Mouse (Mus musculus): ENCODE data around the gene Rapgef3. TPM values are rescaled to one million over a fixed set of nuclear protein-coding genes. Genes with fewer than 3 reads are reported as not detected.

The Rapgef3 gene
- polyA plus RNA-seq, 1 experiment from 2014 or later = 26.3 TPM

DNA sequence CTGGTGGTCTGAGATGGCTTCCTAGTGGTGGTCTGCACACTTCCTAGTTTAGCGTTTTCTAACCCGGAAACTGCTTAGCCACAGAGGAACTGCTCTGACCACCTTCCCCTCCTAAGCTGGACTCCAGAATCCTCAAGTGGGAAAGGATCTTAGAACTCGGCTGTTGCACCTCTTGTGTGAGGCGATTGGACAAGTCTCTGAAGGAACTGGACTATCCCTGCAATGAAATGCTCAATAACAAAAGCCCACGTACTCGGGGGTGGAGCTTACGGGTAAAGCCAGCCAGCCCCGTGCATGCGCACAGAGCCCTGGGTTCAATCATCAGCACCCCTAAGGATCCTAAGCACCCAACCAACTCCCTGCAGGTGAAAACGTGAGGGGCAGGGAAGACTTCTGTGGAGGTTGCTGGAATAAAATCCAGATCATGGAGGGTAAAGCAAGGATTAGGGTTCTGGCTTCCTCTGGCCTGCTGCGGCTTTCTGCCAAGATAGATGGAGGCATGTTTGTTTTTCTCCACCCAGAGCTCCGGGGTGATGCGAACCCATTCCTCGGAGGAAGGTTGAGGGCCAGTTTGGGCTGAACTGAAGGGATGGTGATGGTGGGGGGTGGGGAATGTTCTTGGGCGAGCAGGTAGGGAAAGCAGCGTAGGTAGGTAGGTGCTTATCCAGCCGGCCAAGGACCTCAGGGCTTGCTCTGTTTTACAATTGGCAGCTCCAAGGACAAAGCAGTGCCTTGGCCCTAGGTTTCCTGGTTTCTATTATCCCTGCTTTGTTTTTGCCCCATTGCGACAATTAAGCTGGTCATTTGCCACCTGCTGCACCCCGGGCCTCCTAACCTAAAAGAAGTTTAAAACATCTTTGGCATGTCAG is 20.3 kb upstream of the Rapgef3 start:
- Histone ChIP-seq H3K27ac (ENCODE audit: low read length) (no peak overlapping the region), H3K4me2 (ENCODE audit: low read depth, low read length) (0 out of 2 replicates have a peak overlapping the region, but pooled peaks have one; percentile 5), H3K4me3 (ENCODE audit: low read length) (no peak overlapping the region), H3K36me3 (ENCODE audit: control insufficient read depth, insufficient read depth) (peaks cover 7% of the 10 kb centered on the region; the same call in 1 of the 2 replicates), H3K9ac (ENCODE audit: low read length) (no peak overlapping the region), H3K27me3 (ENCODE audit: control insufficient read depth, insufficient read depth, low read length) (no peaks in the 10 kb centered on the region), H3K9me3 (replicated peaks; ENCODE audit: control insufficient read depth, low read length) (no peaks in the 10 kb centered on the region), H3K4me1 (ENCODE audit: control insufficient read depth, insufficient read depth, low read length) (peaks cover 20% of the 10 kb centered on the region)
- no peak for ATAC-seq (replicated peaks; ENCODE audit: extremely low read depth, insufficient read depth, low FRiP score)
- WGBS = 68% methylated on average over 19 of the region's 19 CpGs

DNA sequence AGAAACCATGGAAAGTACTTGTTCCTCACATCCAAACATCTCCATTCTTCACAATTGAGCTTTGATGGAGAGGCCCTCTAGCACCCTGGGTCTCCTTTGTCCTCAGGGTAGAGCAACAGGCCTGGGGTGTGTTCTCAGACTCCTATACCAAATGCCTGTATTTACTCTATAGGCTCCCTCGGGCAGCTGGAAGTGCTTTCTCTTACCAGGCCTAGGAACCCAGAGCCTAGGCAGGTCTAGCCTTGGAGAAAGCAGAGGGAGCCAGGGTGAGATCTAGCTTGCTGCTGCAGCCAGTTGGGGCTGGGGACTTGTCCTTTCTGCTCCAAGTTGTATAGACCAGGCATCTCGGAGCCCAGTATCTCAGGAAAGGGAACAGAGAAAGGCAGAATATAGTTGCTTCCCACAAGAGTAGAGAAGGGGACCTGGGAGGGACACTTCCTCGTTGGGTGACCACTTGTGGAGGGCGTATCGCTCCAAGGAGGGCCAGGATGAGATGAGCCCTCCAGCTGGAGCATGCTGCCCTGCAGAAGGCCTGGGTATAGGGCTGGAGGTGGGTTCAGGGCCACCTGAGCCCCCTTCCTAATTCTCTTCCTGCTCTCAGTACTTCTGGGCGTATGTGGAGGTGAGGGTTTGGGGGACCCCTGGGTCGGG is 19.5 kb upstream of the Rapgef3 start:
- H3K27ac ChIP-seq (ENCODE audit: low read length) = no peak overlapping the region
- 0 out of 2 replicates have a peak, but pooled peaks cover 5% of the 10 kb centered on the region for H3K36me3 ChIP-seq (ENCODE audit: control insufficient read depth, insufficient read depth)
- 0 out of 2 replicates have a peak overlapping the region, but pooled peaks have one; percentile 5 for H3K4me2 ChIP-seq (ENCODE audit: low read depth, low read length)
- no peaks in the 10 kb centered on the region for H3K27me3 ChIP-seq (ENCODE audit: control insufficient read depth, insufficient read depth, low read length)
- ATAC-seq (replicated peaks; ENCODE audit: extremely low read depth, insufficient read depth, low FRiP score) = no peak
- 79% methylated on average over 7 of the region's 7 CpGs for WGBS
- H3K9ac ChIP-seq (ENCODE audit: low read length) = no peak overlapping the region
- H3K4me3 ChIP-seq (ENCODE audit: low read length) = no peak overlapping the region
- no peaks in the 10 kb centered on the region for H3K9me3 ChIP-seq (replicated peaks; ENCODE audit: control insufficient read depth, low read length)
- peaks cover 28% of the 10 kb centered on the region for H3K4me1 ChIP-seq (ENCODE audit: control insufficient read depth, insufficient read depth, low read length)

DNA sequence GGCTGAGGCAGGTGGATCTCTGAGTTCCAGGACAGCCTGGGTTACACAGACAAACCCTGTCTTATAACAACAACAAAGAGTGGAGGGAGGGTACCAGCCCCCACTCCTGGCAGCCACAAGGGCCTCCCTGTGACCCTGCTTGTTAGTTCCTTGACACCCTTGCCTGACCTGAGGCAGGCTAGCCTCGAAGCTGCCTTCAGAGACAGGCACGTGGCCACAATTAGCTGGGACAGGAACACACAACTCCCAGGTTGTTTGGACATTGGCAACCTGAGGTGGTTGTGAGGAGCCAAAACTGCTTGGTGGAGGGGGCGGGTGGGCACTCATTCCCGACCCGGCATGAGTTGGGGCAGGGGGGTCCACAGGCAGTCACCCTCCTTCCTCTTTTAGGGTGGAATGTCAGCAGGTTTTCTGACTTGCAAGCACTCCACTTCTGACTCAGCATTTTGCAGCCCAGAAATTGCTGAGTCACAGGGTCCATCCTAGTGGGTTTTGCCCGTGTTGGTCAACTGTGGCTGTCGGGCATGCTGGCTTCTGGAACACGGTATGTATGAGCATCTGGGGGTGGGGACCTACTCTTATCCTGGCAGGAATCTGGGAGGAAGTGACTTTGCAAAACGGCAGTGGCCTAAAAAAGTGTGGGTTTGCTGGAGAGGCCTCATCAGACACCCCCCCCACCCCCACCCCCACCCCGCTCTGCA is 18.8 kb upstream of the Rapgef3 start:
- Histone ChIP-seq H3K9ac (ENCODE audit: low read length) (no peak overlapping the region), H3K27ac (ENCODE audit: low read length) (no peak overlapping the region), H3K9me3 (replicated peaks; ENCODE audit: control insufficient read depth, low read length) (no peaks in the 10 kb centered on the region), H3K4me2 (ENCODE audit: low read depth, low read length) (0 out of 2 replicates have a peak overlapping the region, but pooled peaks have one; percentile 1), H3K4me1 (ENCODE audit: control insufficient read depth, insufficient read depth, low read length) (peaks cover 34% of the 10 kb centered on the region), H3K27me3 (ENCODE audit: control insufficient read depth, insufficient read depth, low read length) (no peaks in the 10 kb centered on the region), H3K4me3 (ENCODE audit: low read length) (no peak overlapping the region), H3K36me3 (ENCODE audit: control insufficient read depth, insufficient read depth) (0 out of 2 replicates have a peak, but pooled peaks cover 1% of the 10 kb centered on the region)
- WGBS = 71% methylated on average over 10 of the region's 10 CpGs
- no peak for ATAC-seq (replicated peaks; ENCODE audit: extremely low read depth, insufficient read depth, low FRiP score)

DNA sequence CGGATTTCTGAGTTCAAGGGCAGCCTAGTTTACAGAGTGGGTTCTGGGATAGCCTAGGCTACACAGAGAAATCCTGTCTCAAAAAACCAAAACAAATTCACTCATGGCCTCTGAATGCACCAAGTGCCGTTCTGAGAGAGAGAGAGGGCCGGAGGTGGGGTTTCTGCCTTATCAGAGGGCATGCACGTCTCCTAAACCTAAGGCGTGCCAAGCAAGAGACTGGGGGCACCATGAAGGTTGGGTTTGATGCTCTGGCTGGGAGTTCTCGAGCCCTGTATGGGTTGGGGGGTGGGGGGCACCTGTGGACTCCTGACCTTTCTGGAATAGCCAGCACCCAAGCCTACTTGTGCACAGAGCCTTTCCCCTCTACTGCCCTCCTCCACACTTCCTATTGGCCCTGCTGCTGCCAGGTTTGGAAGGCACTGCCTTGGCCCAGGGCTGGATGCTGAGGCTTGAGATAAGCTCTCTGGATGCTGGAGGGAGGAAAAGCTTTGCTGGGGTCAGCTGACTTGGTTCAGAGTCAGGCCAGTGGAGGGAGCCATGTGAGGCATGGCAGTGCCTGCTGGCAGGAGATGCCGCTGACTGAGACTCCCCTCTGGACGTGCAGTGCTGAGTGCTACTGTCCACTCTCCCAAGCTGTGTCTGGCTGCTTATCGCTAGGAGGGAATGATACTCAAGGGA is 18.1 kb upstream of the Rapgef3 start:
- no peaks in the 10 kb centered on the region for H3K27me3 ChIP-seq (ENCODE audit: control insufficient read depth, insufficient read depth, low read length)
- peak; percentile 15; the same call in 1 of the 2 replicates for ATAC-seq (replicated peaks; ENCODE audit: extremely low read depth, insufficient read depth, low FRiP score)
- H3K4me3 ChIP-seq (ENCODE audit: low read length) = no peak overlapping the region
- H3K36me3 ChIP-seq (ENCODE audit: control insufficient read depth, insufficient read depth) = no peaks in the 10 kb centered on the region
- 71% methylated on average over 9 of the region's 9 CpGs for WGBS
- H3K9ac ChIP-seq (ENCODE audit: low read length) = no peak overlapping the region
- H3K4me2 ChIP-seq (ENCODE audit: low read depth, low read length) = 0 out of 2 replicates have a peak overlapping the region, but pooled peaks have one; percentile 1
- peaks cover 35% of the 10 kb centered on the region for H3K4me1 ChIP-seq (ENCODE audit: control insufficient read depth, insufficient read depth, low read length)
- H3K9me3 ChIP-seq (replicated peaks; ENCODE audit: control insufficient read depth, low read length) = no peaks in the 10 kb centered on the region
- H3K27ac ChIP-seq (ENCODE audit: low read length) = no peak overlapping the region

DNA sequence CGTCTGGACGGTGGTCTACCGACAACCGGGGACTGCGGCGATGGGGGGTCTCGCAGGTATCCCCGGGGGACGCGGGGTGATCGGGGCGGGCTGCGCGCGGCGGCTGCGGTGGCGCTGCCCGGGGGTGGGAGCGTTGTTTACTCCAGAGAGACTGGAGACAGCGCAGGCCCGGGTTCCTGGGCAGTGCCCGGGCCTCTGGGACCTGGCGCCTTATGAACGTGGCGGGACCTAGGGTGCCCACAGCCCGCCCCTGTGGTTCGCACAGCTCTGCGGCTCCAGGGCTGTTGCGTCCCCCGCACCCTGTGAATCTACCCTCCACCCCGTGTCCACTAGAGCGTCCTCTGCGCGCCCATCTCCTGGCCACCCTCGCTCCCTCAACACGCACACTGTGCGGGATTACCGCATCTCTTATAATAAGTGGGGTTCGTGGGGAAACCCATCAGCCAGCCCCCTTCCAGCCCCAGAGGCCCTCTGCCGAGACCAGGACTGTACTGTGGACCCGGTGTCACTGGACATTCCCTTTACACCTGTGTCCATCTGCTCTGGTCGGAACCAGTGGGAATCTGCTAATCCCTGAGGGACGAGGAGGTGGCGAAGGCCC is 16.9 kb upstream of the Rapgef3 start:
- Histone ChIP-seq H3K9ac (ENCODE audit: low read length) (peak overlapping the region; percentile 90), H3K4me3 (ENCODE audit: low read length) (peak overlapping the region; percentile 76), H3K4me2 (ENCODE audit: low read depth, low read length) (peak overlapping the region; percentile 87), H3K4me1 (ENCODE audit: control insufficient read depth, insufficient read depth, low read length) (peaks cover 39% of the 10 kb centered on the region), H3K27me3 (ENCODE audit: control insufficient read depth, insufficient read depth, low read length) (no peaks in the 10 kb centered on the region), H3K9me3 (replicated peaks; ENCODE audit: control insufficient read depth, low read length) (no peaks in the 10 kb centered on the region), H3K27ac (ENCODE audit: low read length) (peak overlapping the region; percentile 67), H3K36me3 (ENCODE audit: control insufficient read depth, insufficient read depth) (no peaks in the 10 kb centered on the region)
- WGBS = 6% methylated on average over 44 of the region's 45 CpGs
- ATAC-seq (replicated peaks; ENCODE audit: extremely low read depth, insufficient read depth, low FRiP score) = peak; percentile 26

DNA sequence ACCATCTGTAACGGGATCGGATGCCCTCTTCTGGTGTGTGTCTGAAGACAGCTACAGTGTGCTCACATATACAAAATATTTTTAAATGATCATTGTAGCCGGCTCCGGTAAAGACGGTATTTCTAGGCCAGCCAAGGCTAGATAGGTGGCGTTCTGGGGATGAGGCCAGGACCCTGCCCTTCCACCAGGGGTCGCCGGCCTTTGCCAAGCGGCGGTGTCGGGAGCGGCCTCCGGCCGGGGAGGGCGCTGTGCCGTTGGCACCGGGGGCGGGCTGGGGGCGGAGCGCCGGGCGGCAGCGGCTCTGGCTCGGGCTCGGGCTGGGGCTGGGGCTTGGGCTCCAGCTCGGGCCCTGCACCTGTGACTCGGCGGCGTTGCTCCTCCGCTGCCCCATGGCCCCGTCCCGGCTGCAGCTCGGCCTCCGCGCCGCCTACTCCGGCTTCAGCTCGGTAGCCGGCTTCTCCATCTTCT is 16.4 kb upstream of the Rapgef3 start:
- Histone ChIP-seq H3K4me2 (ENCODE audit: low read depth, low read length) (peak overlapping the region; percentile 87), H3K4me3 (ENCODE audit: low read length) (peak overlapping the region; percentile 76), H3K4me1 (ENCODE audit: control insufficient read depth, insufficient read depth, low read length) (peaks cover 41% of the 10 kb centered on the region), H3K9ac (ENCODE audit: low read length) (peak overlapping the region; percentile 90), H3K36me3 (ENCODE audit: control insufficient read depth, insufficient read depth) (no peaks in the 10 kb centered on the region), H3K27ac (ENCODE audit: low read length) (peak overlapping the region; percentile 67), H3K9me3 (replicated peaks; ENCODE audit: control insufficient read depth, low read length) (no peaks in the 10 kb centered on the region), H3K27me3 (ENCODE audit: control insufficient read depth, insufficient read depth, low read length) (no peaks in the 10 kb centered on the region)
- peak; percentile 76 for ATAC-seq (replicated peaks; ENCODE audit: extremely low read depth, insufficient read depth, low FRiP score)
- 2% methylated on average over 39 of the region's 39 CpGs for WGBS

DNA sequence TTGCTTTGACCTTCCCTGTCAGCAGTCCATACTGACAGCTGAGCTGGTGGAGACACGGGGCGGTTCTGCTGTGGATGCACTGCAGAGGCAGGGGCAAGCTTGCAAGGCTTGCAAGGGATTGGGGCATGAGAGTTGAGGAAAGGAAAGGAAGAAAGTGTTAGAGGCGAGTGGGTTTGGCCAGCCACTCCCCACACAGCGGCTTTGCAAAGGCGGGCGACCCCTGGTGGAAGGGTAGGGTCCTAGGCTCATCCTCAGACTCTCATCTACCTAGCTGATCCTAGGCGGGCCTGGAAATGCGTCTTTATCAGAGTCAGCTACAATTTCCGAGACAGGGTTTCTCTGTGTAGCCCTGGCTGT is 15.0 kb upstream of the Rapgef3 start:
- peak overlapping the region; percentile 41 for H3K4me3 ChIP-seq (ENCODE audit: low read length)
- H3K27ac ChIP-seq (ENCODE audit: low read length) = peak overlapping the region; percentile 72
- H3K36me3 ChIP-seq (ENCODE audit: control insufficient read depth, insufficient read depth) = no peaks in the 10 kb centered on the region
- 5% methylated on average over 9 of the region's 9 CpGs for WGBS
- H3K9me3 ChIP-seq (replicated peaks; ENCODE audit: control insufficient read depth, low read length) = no peaks in the 10 kb centered on the region
- peak; percentile 47 for ATAC-seq (replicated peaks; ENCODE audit: extremely low read depth, insufficient read depth, low FRiP score)
- peak overlapping the region; percentile 57 for H3K9ac ChIP-seq (ENCODE audit: low read length)
- peaks cover 44% of the 10 kb centered on the region for H3K4me1 ChIP-seq (ENCODE audit: control insufficient read depth, insufficient read depth, low read length)
- peak overlapping the region; percentile 68 for H3K4me2 ChIP-seq (ENCODE audit: low read depth, low read length)
- no peaks in the 10 kb centered on the region for H3K27me3 ChIP-seq (ENCODE audit: control insufficient read depth, insufficient read depth, low read length)

All from heart, embryonic 16.5 days (tissue).